Mouse (Mus musculus) MEL (cell line): ENCODE data around the gene Emd.

Experiments used
- GATA1 ChIP-seq: IDR thresholded peaks from 2 replicates; pipeline ENCODE4 v1.6.1; 2011; ENCODE audit warnings: low read depth, low read length, improper control_type of control experiment
- MXI1 ChIP-seq: IDR thresholded peaks from 2 replicates; pipeline ENCODE4 v1.6.1; 2011; ENCODE audit warnings: mild to moderate bottlenecking, low read depth, low read length, improper control_type of control experiment
- POLR2A ChIP-seq, 2 experiments: IDR thresholded peaks; 2 replicates each; pipeline ENCODE4 v1.6.1; 2011 to 2012; ENCODE audit warnings: low read length in 2 of 2, mild to moderate bottlenecking in 2 of 2, control low read depth in 1 of 2, improper control_type of control experiment in 1 of 2, low read depth in 1 of 2, moderate library complexity in 1 of 2; ENCODE audit not compliant: control insufficient read depth in 1 of 2, insufficient read depth in 1 of 2, poor library complexity in 1 of 2
- SMC3 ChIP-seq: IDR thresholded peaks from 2 replicates; pipeline ENCODE4 v1.6.1; 2011; ENCODE audit warnings: low read depth, low read length, improper control_type of control experiment

DNA sequence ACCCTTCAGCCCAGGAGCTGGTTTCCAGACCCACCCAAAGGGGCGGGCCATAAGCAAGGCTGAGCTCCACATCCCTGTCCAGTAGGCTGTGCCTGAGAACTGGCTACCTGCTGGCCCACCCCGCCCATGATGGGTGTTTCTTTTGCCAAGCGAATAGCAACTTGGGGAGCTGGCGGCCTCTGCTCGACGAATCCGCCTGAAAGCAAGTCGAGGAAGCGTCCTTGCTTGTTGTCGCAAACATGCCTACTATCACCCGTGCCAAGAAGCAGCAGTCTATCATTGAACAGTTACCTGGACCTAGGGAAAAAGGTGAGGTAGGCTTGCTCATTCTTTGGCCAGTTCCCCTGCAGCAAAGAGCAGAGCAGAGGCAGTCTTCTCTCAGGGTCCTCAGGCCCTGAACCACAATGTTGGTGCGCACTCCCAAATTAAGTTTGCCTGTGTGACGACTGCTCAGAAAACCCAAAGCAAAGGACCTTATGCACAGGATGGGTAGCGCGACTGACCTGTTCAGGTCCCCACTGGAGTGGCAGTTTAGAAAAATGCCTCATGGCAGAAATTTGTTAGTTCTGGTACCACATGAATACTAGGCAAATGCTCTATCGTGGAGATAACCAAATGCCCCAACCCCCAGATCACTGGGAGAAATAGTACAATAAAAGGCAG, 27.4 kb downstream of the Emd start, which contains the start of the genes Taz and Dnase1l1:
- TF ChIP-seq MXI1 = no peak
- TF ChIP-seq POLR2A (IDR thresholded peaks at IDR 0.05; ENCODE audit: control insufficient read depth in 1 of 2, insufficient read depth in 1 of 2, low read depth in 1 of 2, low read length in 2 of 2, poor library complexity in 1 of 2) = peak in 1 of 2 experiments; percentile 55; a peak in 1 of 4 replicates
- TF ChIP-seq GATA1 = no peak
- TF ChIP-seq SMC3 = no peak
